Mouse (Mus musculus): ENCODE measurements around the gene Mpz.

DNA sequence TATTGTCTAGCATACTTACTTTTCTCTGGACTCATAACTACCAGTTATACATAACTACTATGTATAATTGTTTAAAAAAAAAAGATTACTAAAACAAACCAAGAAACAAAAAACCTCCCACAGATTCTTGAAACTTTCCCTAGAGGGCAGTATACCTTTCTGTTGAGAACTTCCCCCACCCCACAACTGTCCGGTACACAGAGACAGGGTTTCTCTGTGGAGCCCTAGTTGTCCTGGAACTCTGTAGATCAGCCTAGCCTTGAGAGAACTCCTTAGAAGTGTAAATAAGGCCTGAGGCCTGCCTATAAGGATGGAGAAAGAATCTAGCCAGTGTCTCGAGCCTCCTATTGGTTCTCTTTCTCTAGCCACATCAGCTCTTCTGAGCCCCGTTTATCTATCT, 13.7 kb downstream of the Mpz start:
- no peak for TF ChIP-seq POLR2A (IDR thresholded peaks at IDR 0.05; ENCODE audit: insufficient read depth, low read length)
- no peak for TF ChIP-seq CTCF (IDR thresholded peaks at IDR 0.05; ENCODE audit: low read depth, low read length)
- no peak for TF ChIP-seq EP300 (IDR thresholded peaks at IDR 0.05; ENCODE audit: insufficient read depth, low read depth, low read length)

Data from ES-Bruce4 (cell line).